Mouse (Mus musculus) C2C12 (cell line): ENCODE measurements at regions not wholly inside any gene's neighbourhood (a gene's known extent, or its start where the extent isn't known, plus 50 kb on each side); places are given as distances from the start of the nearest gene placed in this dataset.

Experiments
- CEBPB ChIP-seq: IDR thresholded peaks from one replicate; pipeline ENCODE4 v1.6.1; 2011; ENCODE audit warnings: low read depth, mild to moderate bottlenecking, control low read depth, moderate library complexity
- CTCF ChIP-seq: IDR thresholded peaks from one replicate; pipeline ENCODE4 v1.5.1; 2011; ENCODE audit not compliant: control insufficient read depth, insufficient read depth, insufficient read length
- FOSL1 ChIP-seq: IDR thresholded peaks from one replicate; pipeline ENCODE4 v1.8.0; 2011; ENCODE audit warnings: mild to moderate bottlenecking, low read length; ENCODE audit not compliant: poor library complexity, insufficient read depth, severe bottlenecking
- MAX ChIP-seq: IDR thresholded peaks from one replicate; pipeline ENCODE4 v1.6.1; 2011; ENCODE audit warnings: mild to moderate bottlenecking, control low read depth
- MYOD1 ChIP-seq: IDR thresholded peaks from one replicate; pipeline ENCODE4 v1.6.1; 2011; ENCODE audit warnings: low read depth; ENCODE audit not compliant: control insufficient read depth, insufficient read length
- MYOG ChIP-seq: IDR thresholded peaks from one replicate; pipeline ENCODE4 v1.6.1; 2011; ENCODE audit not compliant: control insufficient read depth, insufficient read length; ENCODE audit errors: extremely low read depth
- USF1 ChIP-seq: IDR thresholded peaks from one replicate; pipeline ENCODE4 v1.6.1; 2011; ENCODE audit warnings: low read depth, mild to moderate bottlenecking, control low read depth, moderate library complexity

DNA sequence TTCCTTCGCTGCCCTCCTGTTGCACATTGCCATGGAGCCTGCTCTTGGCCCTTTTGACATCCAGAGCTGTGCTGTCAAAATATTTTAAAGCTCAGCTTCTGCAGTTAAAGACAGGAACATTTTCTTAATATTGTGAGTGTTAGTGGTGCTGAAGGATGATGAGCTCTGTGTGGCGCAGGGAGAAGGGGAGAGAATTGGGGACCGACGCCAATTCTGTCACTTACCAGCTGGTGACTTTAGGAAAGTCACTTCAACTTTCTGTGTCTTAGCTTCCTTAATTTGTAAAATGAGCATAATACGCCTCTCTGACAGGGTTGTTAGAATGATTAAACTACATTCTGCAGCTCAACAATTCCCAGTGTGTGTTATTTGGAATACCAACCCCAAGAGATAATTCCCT is 197.2 kb downstream of the Cetn3 start:
- TF ChIP-seq MAX (no peak), FOSL1 (no peak), CTCF (no peak), MYOG (no peak), USF1 (no peak), CEBPB (no peak), MYOD1 (no peak)
